Mouse (Mus musculus): ENCODE results near the gene Zfp593. TPM values are rescaled to one million over a fixed set of nuclear protein-coding genes. Genes with fewer than 3 reads are reported as not detected.
"Not testable (repeated sequence)": the region's sequence is repeated elsewhere in the genome, so short reads cannot be mapped to it uniquely, and the experiment has no call there.

Zfp593 gene
- polyA plus RNA-seq, 1 experiment from 2014 or later = 18.6 TPM

DNA sequence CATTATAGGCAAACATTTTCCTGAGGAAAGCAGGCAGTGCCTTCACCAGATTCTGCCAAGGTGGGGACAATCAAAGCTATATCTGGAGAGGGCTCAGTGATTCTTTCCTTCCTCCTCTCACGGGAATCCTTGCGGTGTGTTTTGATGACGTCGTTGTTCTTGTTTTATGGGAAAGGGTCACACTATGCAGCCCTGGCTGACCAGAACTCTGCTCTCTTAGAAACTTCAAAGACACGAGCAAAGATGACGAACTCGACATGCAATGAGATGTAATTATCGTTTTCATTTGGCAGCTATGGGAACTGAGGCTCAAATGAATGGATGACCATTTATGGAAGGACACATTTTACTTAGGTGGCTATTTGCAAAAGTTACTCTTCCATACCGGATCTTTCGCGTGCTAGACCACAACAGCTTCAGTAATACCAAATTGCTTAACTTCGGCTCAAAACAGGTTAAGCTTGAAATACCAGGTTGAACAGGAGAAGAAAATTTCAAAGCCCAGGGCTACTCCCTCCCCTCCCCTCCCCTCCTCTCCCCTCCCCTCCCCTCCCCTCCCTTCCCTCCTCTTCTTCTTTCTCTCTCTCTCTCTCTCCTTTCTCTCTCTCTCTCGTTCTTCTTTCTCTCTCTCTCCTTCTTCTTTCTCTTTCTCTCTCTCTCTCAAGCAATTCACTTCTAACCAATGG is 27.5 kb upstream of the Zfp593 start:
- ATAC-seq (ENCODE audit: low FRiP score, low read depth) = no peak
- no peaks in the 10 kb centered on the region for H3K9me3 ChIP-seq
- no peak overlapping the region for H3K27ac ChIP-seq
- no peak overlapping the region for H3K4me3 ChIP-seq
- H3K36me3 ChIP-seq = peaks cover 14% of the 10 kb centered on the region
- H3K4me2 ChIP-seq (replicated peaks) = peak overlapping the region; percentile 33
- H3K27me3 ChIP-seq (replicated peaks) = no peaks in the 10 kb centered on the region
- 30% methylated on average over 12 of the region's 13 CpGs for WGBS
- H3K4me1 ChIP-seq = no peaks in the 10 kb centered on the region
- no peak overlapping the region for H3K9ac ChIP-seq

DNA sequence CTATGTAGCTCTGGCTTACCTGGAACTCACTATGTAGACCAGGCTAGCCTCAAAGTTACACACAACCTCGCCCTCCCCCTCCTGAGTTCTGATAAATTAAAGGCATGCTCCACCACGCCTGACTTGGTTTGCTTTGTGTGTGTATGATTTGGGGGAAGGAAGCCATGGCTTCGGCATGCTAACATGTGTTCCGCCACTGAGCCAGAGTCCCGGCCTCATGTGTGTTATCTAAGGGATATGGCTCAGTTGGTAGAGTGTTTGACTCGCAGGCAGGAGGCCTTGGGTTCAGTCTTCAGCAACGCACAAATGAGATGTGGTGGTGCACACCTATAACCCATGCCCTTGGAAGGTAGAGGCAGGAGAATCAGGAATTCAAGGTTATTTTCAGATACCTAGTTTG is 26.6 kb upstream of the Zfp593 start:
- ATAC-seq (ENCODE audit: low FRiP score, low read depth) = no peak
- Histone ChIP-seq H3K9ac (no peak overlapping the region), H3K27ac (no peak overlapping the region), H3K9me3 (no peaks in the 10 kb centered on the region), H3K27me3 (replicated peaks) (no peaks in the 10 kb centered on the region), H3K4me3 (no peak overlapping the region), H3K4me1 (no peaks in the 10 kb centered on the region), H3K36me3 (peaks cover 9% of the 10 kb centered on the region), H3K4me2 (replicated peaks) (no peak overlapping the region)
- WGBS = 86% methylated on average over 7 of the region's 7 CpGs

DNA sequence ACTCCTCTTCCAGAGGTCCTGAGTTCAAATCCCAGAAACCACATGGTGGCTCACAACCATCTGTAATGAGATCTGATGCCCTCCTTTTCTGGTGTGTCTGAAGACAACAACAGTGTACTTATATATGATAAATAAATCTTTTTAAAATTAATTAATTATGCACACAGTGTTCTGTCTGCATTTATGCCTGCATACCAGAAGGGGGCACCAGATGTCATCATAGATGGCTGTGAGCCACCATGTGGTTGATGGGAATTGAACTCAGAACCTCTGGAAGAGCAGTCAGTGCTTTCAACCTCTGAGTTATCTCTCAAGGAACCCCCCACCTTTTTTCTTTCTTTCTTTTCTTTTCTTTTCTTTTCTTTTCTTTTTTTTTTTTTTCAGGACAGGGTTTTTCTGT is 24.2 kb upstream of the Zfp593 start:
- not testable (repeated sequence) for ATAC-seq (ENCODE audit: low FRiP score, low read depth); H3K27ac ChIP-seq; H3K36me3 ChIP-seq; H3K9me3 ChIP-seq; H3K4me1 ChIP-seq; H3K4me3 ChIP-seq; H3K27me3 ChIP-seq (replicated peaks); H3K4me2 ChIP-seq (replicated peaks); H3K9ac ChIP-seq

DNA sequence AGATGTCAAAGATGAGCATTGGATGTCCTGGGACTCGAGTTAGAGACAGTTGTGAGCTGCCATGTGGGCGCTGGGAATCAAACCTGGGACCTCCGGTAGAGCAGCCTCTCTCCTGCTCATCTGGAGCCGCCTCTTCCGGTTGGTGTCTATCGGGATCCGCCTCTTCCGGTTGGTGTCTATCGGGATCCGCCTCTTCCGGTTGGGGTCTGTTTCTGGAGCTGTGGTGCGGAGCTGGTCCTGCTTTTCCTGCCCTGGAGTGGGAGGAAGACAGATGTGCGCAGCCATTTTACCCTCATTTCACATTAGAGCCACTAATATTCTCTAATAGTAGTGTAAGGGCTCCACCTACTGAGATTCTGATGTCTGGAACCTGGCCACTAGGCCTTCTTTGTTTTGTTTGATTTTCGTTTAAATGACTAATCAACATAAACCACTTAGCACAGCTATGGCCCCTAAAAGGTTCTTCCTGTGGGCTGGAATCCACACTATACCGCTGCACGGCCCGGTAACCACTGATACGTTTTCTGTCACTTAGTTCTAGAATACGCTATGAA is 22.8 kb upstream of the Zfp593 start:
- Histone ChIP-seq H3K4me2 (replicated peaks) (no peak overlapping the region), H3K4me1 (no peaks in the 10 kb centered on the region), H3K36me3 (no peaks in the 10 kb centered on the region), H3K9me3 (no peaks in the 10 kb centered on the region), H3K27ac (no peak overlapping the region), H3K4me3 (no peak overlapping the region), H3K9ac (no peak overlapping the region), H3K27me3 (replicated peaks) (no peaks in the 10 kb centered on the region)
- WGBS = 86% methylated on average over 19 of the region's 19 CpGs
- no peak for ATAC-seq (ENCODE audit: low FRiP score, low read depth)

DNA sequence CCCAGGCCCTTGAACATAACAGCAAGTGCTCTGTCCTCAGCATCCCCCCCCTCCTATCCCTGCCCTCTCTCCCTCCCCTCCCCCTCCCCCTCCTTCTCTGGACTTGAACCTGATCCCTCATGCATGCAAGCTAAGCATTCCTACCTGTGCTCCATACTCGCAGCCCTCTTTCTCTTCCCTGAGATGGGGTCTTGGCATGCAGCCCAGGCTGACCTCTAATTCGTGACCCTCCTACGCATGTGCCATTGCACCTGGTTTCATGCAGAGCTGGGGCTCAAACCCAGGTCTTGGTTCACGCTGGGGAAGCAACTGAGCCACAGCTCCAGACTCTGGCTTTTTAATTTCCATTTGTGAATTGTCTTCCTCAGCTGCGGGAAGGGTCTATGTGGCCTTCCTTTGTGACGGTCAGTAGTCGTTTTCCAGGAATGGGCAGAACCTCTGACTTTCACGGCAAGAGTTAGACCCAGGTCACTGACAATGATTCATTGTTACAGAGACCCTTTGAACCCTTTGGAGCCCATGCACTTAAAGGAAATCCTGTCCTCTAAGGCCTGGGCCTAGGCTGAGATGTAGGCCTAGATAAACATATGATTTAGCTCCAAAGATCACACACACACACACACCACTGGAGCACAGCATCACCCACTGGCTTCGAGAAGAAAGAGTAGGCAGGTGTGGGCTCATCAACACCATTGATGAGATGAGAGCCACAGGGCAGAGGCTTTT is 20.6 kb upstream of the Zfp593 start:
- H3K4me3 ChIP-seq = no peak overlapping the region
- H3K9me3 ChIP-seq = no peaks in the 10 kb centered on the region
- no peaks in the 10 kb centered on the region for H3K27me3 ChIP-seq (replicated peaks)
- WGBS = 53% methylated on average over 9 of the region's 9 CpGs
- no peak overlapping the region for H3K4me2 ChIP-seq (replicated peaks)
- H3K36me3 ChIP-seq = no peaks in the 10 kb centered on the region
- ATAC-seq (ENCODE audit: low FRiP score, low read depth) = no peak
- no peaks in the 10 kb centered on the region for H3K4me1 ChIP-seq
- H3K9ac ChIP-seq = no peak overlapping the region
- H3K27ac ChIP-seq = no peak overlapping the region

DNA sequence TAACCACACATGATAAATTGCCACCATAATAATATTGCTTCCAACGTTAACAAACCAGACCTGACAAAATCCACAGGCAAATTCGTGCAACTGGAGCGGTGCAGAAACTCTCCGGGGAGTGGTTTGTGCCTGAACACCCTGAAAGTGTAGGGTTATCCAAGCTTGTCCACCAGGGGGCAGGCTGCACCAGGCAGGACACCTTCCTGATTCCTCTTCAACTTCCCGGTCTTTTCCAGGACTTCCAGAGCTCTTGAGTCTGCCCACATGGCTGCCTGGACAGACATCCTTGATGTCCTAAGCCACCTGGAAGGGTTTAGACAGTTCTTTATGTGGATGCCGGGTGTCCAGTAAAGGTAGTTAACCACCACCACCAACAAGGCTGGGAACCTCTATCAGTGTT is 17.8 kb upstream of the Zfp593 start:
- Histone ChIP-seq H3K4me1 (no peaks in the 10 kb centered on the region), H3K9me3 (no peaks in the 10 kb centered on the region), H3K27ac (no peak overlapping the region), H3K4me3 (no peak overlapping the region), H3K4me2 (replicated peaks) (no peak overlapping the region), H3K27me3 (replicated peaks) (no peaks in the 10 kb centered on the region), H3K36me3 (no peaks in the 10 kb centered on the region), H3K9ac (no peak overlapping the region)
- WGBS = 34% methylated on average over 6 of the region's 6 CpGs
- no peak for ATAC-seq (ENCODE audit: low FRiP score, low read depth)

DNA sequence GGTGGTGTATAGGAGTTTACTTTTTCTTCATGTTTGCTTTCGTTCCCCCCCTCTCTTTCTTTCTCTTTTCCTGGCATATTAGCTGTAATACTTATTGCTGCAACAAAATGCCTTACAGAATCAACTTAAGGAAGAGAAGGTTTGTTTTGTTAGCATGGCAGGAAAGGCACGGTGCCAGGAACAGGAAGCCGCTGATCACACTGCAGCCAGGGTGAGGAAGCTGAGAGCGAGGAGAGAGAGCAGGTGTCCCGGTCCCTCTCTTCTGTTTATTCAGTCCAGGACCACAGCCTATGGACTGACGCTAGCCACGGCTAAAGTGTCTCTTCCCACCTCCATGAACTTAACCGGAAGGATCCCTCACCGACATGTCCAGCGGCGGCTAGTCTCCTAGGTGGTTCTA is 13.0 kb upstream of the Zfp593 start:
- Histone ChIP-seq H3K4me3 (no peak overlapping the region), H3K27me3 (replicated peaks) (peaks cover 19% of the 10 kb centered on the region; the same call in 1 of the 2 replicates), H3K4me2 (replicated peaks) (no peak overlapping the region), H3K9ac (no peak overlapping the region), H3K9me3 (no peaks in the 10 kb centered on the region), H3K4me1 (peaks cover 42% of the 10 kb centered on the region), H3K27ac (no peak overlapping the region), H3K36me3 (no peaks in the 10 kb centered on the region)
- WGBS = 70% methylated on average over 11 of the region's 11 CpGs
- ATAC-seq (ENCODE audit: low FRiP score, low read depth) = no peak

DNA sequence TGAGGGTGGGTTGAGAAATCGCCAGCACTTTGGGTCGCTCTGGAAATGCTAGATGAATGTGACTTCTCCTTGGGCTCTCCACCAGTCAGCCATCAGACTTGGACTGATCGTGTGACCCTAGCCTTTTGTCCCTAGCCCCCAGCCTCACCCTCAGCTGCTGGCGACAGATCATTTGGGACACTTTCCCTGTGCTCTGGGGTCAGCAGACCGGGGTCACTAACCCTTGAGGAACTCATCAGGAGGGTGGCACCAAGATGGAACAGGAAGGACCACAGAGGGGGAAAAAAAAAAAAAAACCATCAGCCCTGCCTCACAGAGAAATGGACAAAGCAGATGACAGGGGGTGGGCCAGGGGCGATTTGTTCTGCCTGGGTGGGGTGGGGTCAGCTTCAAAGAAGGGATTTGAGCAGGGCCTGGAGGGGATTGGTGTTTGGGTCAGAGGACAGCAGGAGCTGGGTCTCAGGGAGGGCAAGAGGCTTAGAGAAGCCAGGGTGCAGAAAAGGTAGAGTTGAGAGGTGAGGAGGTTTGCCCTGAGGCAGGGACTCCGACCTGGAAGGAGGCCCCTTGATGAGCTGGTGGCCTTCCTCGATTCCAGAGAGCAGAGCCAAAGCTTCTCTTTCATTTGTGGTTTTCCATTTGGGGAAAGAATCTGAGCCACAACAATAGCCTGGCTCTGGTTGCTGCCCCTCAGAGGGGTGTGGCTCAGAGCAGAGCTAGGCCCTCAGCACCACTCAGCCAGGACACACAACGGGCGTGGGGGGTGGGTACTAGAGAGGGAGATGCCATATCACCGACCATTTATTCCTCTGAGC is 12.0 kb upstream of the Zfp593 start:
- no peak overlapping the region for H3K4me3 ChIP-seq
- H3K9ac ChIP-seq = no peak overlapping the region
- WGBS = 5% methylated on average over 11 of the region's 11 CpGs
- H3K4me1 ChIP-seq = peaks cover 49% of the 10 kb centered on the region
- no peaks in the 10 kb centered on the region for H3K9me3 ChIP-seq
- no peak overlapping the region for H3K4me2 ChIP-seq (replicated peaks)
- H3K36me3 ChIP-seq = no peaks in the 10 kb centered on the region
- peaks cover 28% of the 10 kb centered on the region for H3K27me3 ChIP-seq (replicated peaks)
- H3K27ac ChIP-seq = no peak overlapping the region
- ATAC-seq (ENCODE audit: low FRiP score, low read depth) = no peak

DNA sequence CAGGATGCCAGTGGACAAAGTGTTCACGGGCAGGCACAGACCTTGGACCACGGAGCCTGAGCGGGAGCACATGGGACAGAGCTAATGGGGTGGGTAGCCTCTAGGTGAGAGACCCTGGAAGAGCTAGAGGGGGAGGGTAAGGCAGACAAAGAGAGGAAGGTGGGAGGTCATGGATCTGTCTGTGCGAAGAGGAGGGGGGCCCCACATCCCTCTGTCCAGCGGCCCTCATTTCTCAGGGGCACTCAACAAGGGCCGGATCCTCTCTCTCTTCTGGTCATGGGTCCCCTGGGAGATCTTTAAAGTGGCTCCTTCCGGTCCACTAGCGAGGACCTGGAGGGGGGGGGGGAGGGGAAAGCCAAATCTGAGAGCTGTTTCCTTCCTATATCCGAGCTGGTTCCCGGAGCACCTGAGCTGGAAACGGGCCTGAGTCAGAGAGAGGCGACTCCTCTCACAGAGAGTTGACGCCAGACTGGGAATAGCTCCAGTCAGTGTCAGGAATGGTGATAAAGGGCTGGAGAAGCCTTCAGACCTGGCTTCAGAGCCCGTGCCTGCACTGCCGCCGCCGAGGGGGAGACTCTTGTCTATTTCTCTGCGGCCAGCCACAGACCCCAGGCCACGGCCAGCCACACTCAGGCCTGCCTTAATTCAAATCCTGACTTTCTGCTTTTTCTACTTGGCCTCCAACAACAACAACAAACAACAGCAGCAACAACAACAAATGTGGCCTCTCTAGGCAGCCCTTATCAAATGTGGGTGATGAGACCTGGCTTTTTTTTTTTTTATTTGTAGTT is 11.2 kb upstream of the Zfp593 start:
- Histone ChIP-seq H3K27me3 (replicated peaks) (peaks cover 36% of the 10 kb centered on the region), H3K27ac (0 out of 2 replicates have a peak overlapping the region, but pooled peaks have one; percentile 23), H3K36me3 (no peaks in the 10 kb centered on the region), H3K4me2 (replicated peaks) (peak overlapping the region; percentile 21), H3K9ac (no peak overlapping the region), H3K4me1 (peaks cover 57% of the 10 kb centered on the region), H3K4me3 (no peak overlapping the region), H3K9me3 (no peaks in the 10 kb centered on the region)
- no peak for ATAC-seq (ENCODE audit: low FRiP score, low read depth)
- 4% methylated on average over 19 of the region's 19 CpGs for WGBS

DNA sequence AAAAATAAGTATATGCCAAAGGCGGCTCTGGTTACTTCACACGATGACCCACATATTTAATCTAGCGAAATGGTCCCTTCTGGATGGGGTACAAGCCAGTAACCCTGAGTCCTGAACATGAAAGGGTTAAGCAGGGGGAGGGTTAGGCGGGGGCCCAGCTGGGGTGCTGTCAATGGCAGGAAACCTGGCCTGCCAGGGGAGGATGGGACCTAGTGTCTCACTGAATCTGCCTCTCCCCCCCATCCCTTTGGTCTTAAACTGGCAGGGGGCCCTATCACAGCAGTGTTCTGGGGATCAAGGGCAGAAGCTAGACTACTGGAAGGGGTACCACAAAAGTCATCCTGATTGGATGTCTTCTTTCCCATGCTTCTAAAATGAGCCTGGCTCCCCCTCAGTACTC is 10.5 kb upstream of the Zfp593 start:
- Histone ChIP-seq H3K27me3 (replicated peaks) (peaks cover 44% of the 10 kb centered on the region), H3K4me2 (replicated peaks) (0 out of 2 replicates have a peak overlapping the region, but pooled peaks have one; percentile 21), H3K4me1 (peaks cover 64% of the 10 kb centered on the region), H3K9ac (no peak overlapping the region), H3K36me3 (no peaks in the 10 kb centered on the region), H3K27ac (no peak overlapping the region), H3K4me3 (no peak overlapping the region), H3K9me3 (no peaks in the 10 kb centered on the region)
- WGBS = 14% methylated on average over 4 of the region's 4 CpGs
- no peak for ATAC-seq (ENCODE audit: low FRiP score, low read depth)

DNA sequence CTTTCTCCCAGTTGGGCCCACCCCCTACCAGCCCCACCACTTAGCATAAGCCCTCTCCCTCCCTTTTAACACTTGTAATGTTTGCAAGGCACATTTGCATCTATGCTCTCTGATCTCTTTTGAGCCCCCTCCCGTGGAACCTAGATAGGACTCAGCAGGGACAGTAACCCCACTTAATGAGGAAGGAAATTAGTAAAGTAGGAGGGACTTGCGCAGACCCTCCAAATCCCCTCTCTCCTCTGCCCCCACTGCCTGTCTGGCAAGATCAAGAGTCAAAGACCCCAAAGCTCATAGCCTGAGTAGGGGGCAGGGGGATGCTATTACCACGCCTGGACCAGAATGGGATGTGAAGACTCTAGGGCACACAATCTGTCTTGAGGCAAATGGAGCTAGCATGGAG is 9.4 kb upstream of the Zfp593 start:
- H3K27me3 ChIP-seq (replicated peaks) = peaks cover 54% of the 10 kb centered on the region
- WGBS = 15% methylated on average over 3 of the region's 3 CpGs

More for the DNA sequence above, 9.4 kb upstream of the Zfp593 start:
- no peak overlapping the region; the same call in 1 of the 2 replicates for H3K4me2 ChIP-seq (replicated peaks)
- peaks cover 74% of the 10 kb centered on the region for H3K4me1 ChIP-seq
- H3K4me3 ChIP-seq = no peak overlapping the region
- no peaks in the 10 kb centered on the region for H3K9me3 ChIP-seq
- ATAC-seq (ENCODE audit: low FRiP score, low read depth) = no peak
- H3K27ac ChIP-seq = no peak overlapping the region
- H3K9ac ChIP-seq = no peak overlapping the region
- H3K36me3 ChIP-seq = no peaks in the 10 kb centered on the region

Data from neural tube, embryonic 12.5 days (tissue).